Mouse (Mus musculus) layer of hippocampus, adult 18-20 months (tissue): ENCODE measurements around the gene Pusl1. TPM values are rescaled to one million over a fixed set of nuclear protein-coding genes. Genes with fewer than 3 reads are reported as not detected.

ENCODE experiments used
- DNase-seq, 2 experiments: peaks; one replicate each; pipeline ENCODE4 v3.0.0; 2022; ENCODE audit warnings: low spot score in 2 of 2
- microRNA-seq, 2 experiments: library from miRNA; unstranded; fragments of <30 nt; microRNA quantifications; one replicate each; pipeline ENCODE4 v1.2.0; 2021
- total RNA-seq, 2 experiments: library from RNA; stranded (reverse); gene quantifications; 2 replicates each; pipeline ENCODE4 v1.2.3; 2021

Gene Pusl1
- total RNA-seq, 2 experiments from 2014 or later: 45.8 to 54.9 TPM

GRCm38 (mm10) chr4:155846871-155847578 lies 44.6 kb downstream of the Pusl1 start, which contains the start of gene Dvl1:
Gene Dvl1 (plus strand): TSS chr4:155847402.
- peak; percentile 92 to 95 for DNase-seq

- no peak for DNase-seq
Measured at GRCm38 (mm10) chr4:155843231-155843630, 48.4 kb downstream of the Pusl1 start.

GRCm38 (mm10) chr4:155841651-155842270 lies 49.8 kb downstream of the Pusl1 start:
- no peak for DNase-seq

GRCm38 (mm10) chr4:155841003-155841454 lies 50.6 kb downstream of the Pusl1 start:
- DNase-seq: no peak

- no peak for DNase-seq
Measured at GRCm38 (mm10) chr4:155840076-155841002, 51.2 kb downstream of the Pusl1 start.

GRCm38 (mm10) chr4:155839483-155839910 lies 52.1 kb downstream of the Pusl1 start, which contains the start of gene Mxra8:
Gene Mxra8 (plus strand): TSS chr4:155839680.
- DNase-seq: no peak

GRCm38 (mm10) chr4:155838187-155839153 lies 53.1 kb downstream of the Pusl1 start:
- DNase-seq: no peak

Small RNAs within 50 kb of the gene (microRNA-seq; reads per million reads assigned to microRNA genes)
- gene Gm22991: 0 reads per million in 2 experiments

Other genes starting within 250 kb of the Pusl1 start
- not detected for gene Gm10563, start 246.4 kb downstream of the Pusl1 start, total RNA-seq
- 1 to 10 TPM; 2.8 to 4.2 TPM for gene Mmp23, start 238.4 kb downstream of the Pusl1 start, total RNA-seq
- gene Mib2, start 222.6 kb downstream of the Pusl1 start, total RNA-seq: 100 to 1,000 TPM; 106 to 112 TPM
- gene Fndc10, start 197.4 kb downstream of the Pusl1 start, total RNA-seq: 10 to 100 TPM; 23.3 to 23.5 TPM
- 10 to 100 TPM; 81.4 to 89.1 TPM for gene Ssu72, start 187.0 kb downstream of the Pusl1 start, total RNA-seq
- 10 to 100 TPM; 35.8 to 39.5 TPM for gene Tmem240, start 157.0 kb downstream of the Pusl1 start, total RNA-seq
- 10 to 100 TPM; 50.6 to 50.9 TPM for gene Atad3a, start 130.7 kb downstream of the Pusl1 start, total RNA-seq
- 10 to 100 TPM; 10.4 to 11.9 TPM for gene Vwa1, start 117.1 kb downstream of the Pusl1 start, total RNA-seq
- 10 to 100 TPM; 25.6 to 30.8 TPM for gene Tmem88b, start 105.9 kb downstream of the Pusl1 start, total RNA-seq
- not detected for gene Ankrd65, start 101.3 kb downstream of the Pusl1 start, total RNA-seq
- 10 to 100 TPM; 74.7 to 91.6 TPM for gene Mrpl20, start 88.9 kb downstream of the Pusl1 start, total RNA-seq
- 10 to 100 TPM; 70.4 to 79.3 TPM for gene Ccnl2, start 79.3 kb downstream of the Pusl1 start, total RNA-seq
- gene Aurkaip1, start 60.5 kb downstream of the Pusl1 start, total RNA-seq: 100 to 1,000 TPM in 1 of 2 experiments, 10 to 100 TPM in 1; 97.4 to 106 TPM
- 1 to 10 TPM; 5.6 to 6.9 TPM for gene Mxra8, start 52.1 kb downstream of the Pusl1 start, total RNA-seq
- 10 to 100 TPM; 85.4 to 86.9 TPM for gene Dvl1, start 44.4 kb downstream of the Pusl1 start, total RNA-seq
- gene Tas1r3, start 28.4 kb downstream of the Pusl1 start, total RNA-seq: under 1 TPM; 0.30 to 0.35 TPM
- gene Cptp, start 22.3 kb downstream of the Pusl1 start, total RNA-seq: 10 to 100 TPM; 31.9 to 33.2 TPM
- 10 to 100 TPM; 29.0 to 33.8 TPM for gene Ints11, start 22.2 kb downstream of the Pusl1 start, total RNA-seq
- 100 to 1,000 TPM; 105 to 120 TPM for gene Acap3, start within 50 bp of the Pusl1 start, total RNA-seq
- 10 to 100 TPM; 68.2 to 70.8 TPM for gene Ube2j2, start 52.0 kb upstream of the Pusl1 start, total RNA-seq
- 10 to 100 TPM; 15.7 to 16.8 TPM for gene C1qtnf12, start 70.5 kb upstream of the Pusl1 start, total RNA-seq
- 10 to 100 TPM in 1 of 2 experiments, 1 to 10 TPM in 1; 9.3 to 10.3 TPM for gene B3galt6, start 100.9 kb upstream of the Pusl1 start, total RNA-seq
- 100 to 1,000 TPM; 202 to 203 TPM for gene Sdf4, start 101.1 kb upstream of the Pusl1 start, total RNA-seq
- gene Tnfrsf4, start 122.1 kb upstream of the Pusl1 start, total RNA-seq: 1 to 10 TPM in 1 of 2 experiments, under 1 TPM in 1; 0.94 to 1.4 TPM
- not detected for gene Tnfrsf18, start 134.4 kb upstream of the Pusl1 start, total RNA-seq
- under 1 TPM; 0.33 to 0.35 TPM for gene Ttll10, start 167.6 kb upstream of the Pusl1 start, total RNA-seq
- 10 to 100 TPM; 24.9 to 27.2 TPM for gene 9430015G10Rik, start 218.2 kb upstream of the Pusl1 start, total RNA-seq
- under 1 TPM; 0.67 to 0.84 TPM for gene Rnf223, start 238.7 kb upstream of the Pusl1 start, total RNA-seq